In genomic region chr5:122320205-122320781, GRCm38 (mm10) we compare ENCODE assay signal across 14 mouse cellular contexts. TPM values are rescaled to one million over a fixed set of nuclear protein-coding genes. Genes with fewer than 3 reads are reported as not detected.
DNase-seq lines count a peak whose midpoint lies in the region; ATAC-seq and TF ChIP-seq lines count a peak whose summit lies in the region.
"Had no signal": no experiment of that assay in that cellular context is flagged by ENCODE, and none has a peak within 500 bp of the region (broad histone marks: within the 10 kb centered on the region; RNA-seq: fewer than 3 reads in every experiment).

No protein-coding gene starts in this region.

- no peaks in the 10 kb centered on the region for H3K27me3 ChIP-seq in intestine, postnatal 0 days (replicated peaks; ENCODE audit: control insufficient read depth, insufficient read depth, low read length)
- H3K27me3 ChIP-seq in intestine, embryonic 15.5 days (replicated peaks), result no peaks in the 10 kb centered on the region
- no peaks in the 10 kb centered on the region for H3K27me3 ChIP-seq in E14TG2a.4 (ENCODE audit: insufficient read depth, low read length)
- no peaks in the 10 kb centered on the region for H3K27me3 ChIP-seq in lung, postnatal 0 days (replicated peaks; ENCODE audit: insufficient read depth, low read length)
- H3K27me3 ChIP-seq in hindbrain, embryonic 14.5 days (ENCODE audit: control insufficient read depth, insufficient read depth, low read length), result no peaks in the 10 kb centered on the region
- H3K27me3 ChIP-seq: midbrain, embryonic 15.5 days; neural tube, embryonic 13.5 days had no signal

- ATAC-seq in intestine, postnatal 0 days, result no peak
- no peak for ATAC-seq in intestine, embryonic 15.5 days
- ATAC-seq in lung, postnatal 0 days, result 0 out of 2 replicates have a peak, but pooled peaks have one; percentile 26
- no peak for ATAC-seq in hindbrain, embryonic 14.5 days (ENCODE audit: low FRiP score)
- ATAC-seq: forebrain, embryonic 16.5 days; midbrain, embryonic 15.5 days had no signal

- H3K4me2 ChIP-seq in intestine, postnatal 0 days (replicated peaks; ENCODE audit: low read depth), result no peak overlapping the region
- no peak overlapping the region for H3K4me2 ChIP-seq in intestine, embryonic 15.5 days (replicated peaks)
- H3K4me2 ChIP-seq in lung, postnatal 0 days (replicated peaks; ENCODE audit: low read depth, low read length), result no peak overlapping the region
- no peak overlapping the region for H3K4me2 ChIP-seq in hindbrain, embryonic 14.5 days (replicated peaks)
- H3K4me2 ChIP-seq: midbrain, embryonic 15.5 days; neural tube, embryonic 13.5 days had no signal

- no peak for TF ChIP-seq CTCF in intestine, postnatal 0 days (IDR thresholded peaks at IDR 0.05; ENCODE audit: low read depth)
- TF ChIP-seq CTCF in E14TG2a.4 (conservative IDR thresholded peaks at IDR 0.05; ENCODE audit: low read length), result no peak
- no peak for TF ChIP-seq CTCF in lung, postnatal 0 days (IDR thresholded peaks at IDR 0.05)

- H3K4me1 ChIP-seq in intestine, postnatal 0 days (replicated peaks; ENCODE audit: control insufficient read depth, insufficient read depth, low read length), result no peaks in the 10 kb centered on the region
- no peaks in the 10 kb centered on the region for H3K4me1 ChIP-seq in intestine, embryonic 15.5 days (replicated peaks)
- peaks cover 78% of the 10 kb centered on the region for H3K4me1 ChIP-seq in E14TG2a.4 (replicated peaks; ENCODE audit: low read depth, low read length)
- no peaks in the 10 kb centered on the region for H3K4me1 ChIP-seq in lung, postnatal 0 days (ENCODE audit: insufficient read depth, low read depth, low read length)
- H3K4me1 ChIP-seq in hindbrain, embryonic 14.5 days (replicated peaks; ENCODE audit: control insufficient read depth, insufficient read depth, low read length), result no peaks in the 10 kb centered on the region
- H3K4me1 ChIP-seq: midbrain, embryonic 15.5 days; neural tube, embryonic 13.5 days had no signal

- DNase-seq in cerebellum, adult 9-10 months, result peak; percentile 18
- DNase-seq in cerebellum, postnatal 36 days, result no peak
- no peak for DNase-seq in lung, postnatal 0 days (ENCODE audit: low spot score)
- DNase-seq in adrenal gland, postnatal 14 days, result no peak
- no peak for DNase-seq in hindbrain, embryonic 14.5 days (ENCODE audit: low spot score)
- DNase-seq: embryo, embryonic 11 days; kidney, postnatal 14 days; right cerebral cortex, postnatal 14 days had no signal

- no peak overlapping the region for H3K9ac ChIP-seq in intestine, postnatal 0 days (ENCODE audit: low read depth, low read length)
- no peak overlapping the region for H3K9ac ChIP-seq in intestine, embryonic 15.5 days
- H3K9ac ChIP-seq in lung, postnatal 0 days (replicated peaks; ENCODE audit: low read depth), result no peak overlapping the region
- no peak overlapping the region for H3K9ac ChIP-seq in hindbrain, embryonic 14.5 days
- H3K9ac ChIP-seq: midbrain, embryonic 15.5 days; neural tube, embryonic 13.5 days had no signal

- peak overlapping the region; percentile 8; the same call in 1 of the 2 replicates for H3K27ac ChIP-seq in intestine, postnatal 0 days (ENCODE audit: low read depth, low read length)
- no peak overlapping the region for H3K27ac ChIP-seq in intestine, embryonic 15.5 days
- H3K27ac ChIP-seq in lung, postnatal 0 days (ENCODE audit: low read length), result peak overlapping the region; percentile 71
- H3K27ac ChIP-seq in hindbrain, embryonic 14.5 days, result no peak overlapping the region
- H3K27ac ChIP-seq: midbrain, embryonic 15.5 days; neural tube, embryonic 13.5 days had no signal

- H3K36me3 ChIP-seq in intestine, postnatal 0 days (ENCODE audit: control insufficient read depth, insufficient read depth), result peaks cover 60% of the 10 kb centered on the region
- peaks cover 15% of the 10 kb centered on the region for H3K36me3 ChIP-seq in intestine, embryonic 15.5 days
- peaks cover 80% of the 10 kb centered on the region for H3K36me3 ChIP-seq in E14TG2a.4 (ENCODE audit: insufficient read depth, low read length)
- no peaks in the 10 kb centered on the region; the same call in 1 of the 2 replicates for H3K36me3 ChIP-seq in lung, postnatal 0 days (ENCODE audit: insufficient read depth, low read length)
- peaks cover 45% of the 10 kb centered on the region for H3K36me3 ChIP-seq in hindbrain, embryonic 14.5 days (replicated peaks; ENCODE audit: control insufficient read depth, insufficient read depth)

- no peak overlapping the region for H3K4me3 ChIP-seq in intestine, postnatal 0 days (ENCODE audit: low read depth, low read length)
- no peak overlapping the region for H3K4me3 ChIP-seq in intestine, embryonic 15.5 days (replicated peaks)
- H3K4me3 ChIP-seq in E14TG2a.4 (replicated peaks; ENCODE audit: low read length), result peak overlapping the region; percentile 48
- no peak overlapping the region for H3K4me3 ChIP-seq in lung, postnatal 0 days (ENCODE audit: low read depth, low read length)
- no peak overlapping the region for H3K4me3 ChIP-seq in hindbrain, embryonic 14.5 days (replicated peaks; ENCODE audit: low read length)
- H3K4me3 ChIP-seq: midbrain, embryonic 15.5 days; neural tube, embryonic 13.5 days had no signal

- H3K9me3 ChIP-seq in intestine, postnatal 0 days (ENCODE audit: control insufficient read depth), result no peaks in the 10 kb centered on the region
- H3K9me3 ChIP-seq in intestine, embryonic 15.5 days, result no peaks in the 10 kb centered on the region
- H3K9me3 ChIP-seq in E14TG2a.4 (ENCODE audit: low read length), result no peaks in the 10 kb centered on the region
- no peaks in the 10 kb centered on the region for H3K9me3 ChIP-seq in lung, postnatal 0 days (ENCODE audit: low read length)
- H3K9me3 ChIP-seq in hindbrain, embryonic 14.5 days (ENCODE audit: control insufficient read depth, low read length), result no peaks in the 10 kb centered on the region
- H3K9me3 ChIP-seq: midbrain, embryonic 15.5 days; neural tube, embryonic 13.5 days had no signal

- TF ChIP-seq EP300 in lung, postnatal 0 days (IDR thresholded peaks at IDR 0.05), result no peak

- WGBS in intestine, postnatal 0 days, result 48% methylated on average over 12 of the region's 12 CpGs
- 47% methylated on average over 12 of the region's 12 CpGs for WGBS in intestine, embryonic 15.5 days
- WGBS in lung, postnatal 0 days, result 42% methylated on average over 12 of the region's 12 CpGs
- WGBS in hindbrain, embryonic 14.5 days, result 87% methylated on average over 12 of the region's 12 CpGs

RNA-seq across cellular contexts. Expression of gene Rad9b, which starts 33.7 kb away (rescaled TPM):
- 4.6 and 4.9 TPM in 2 replicates for polyA plus RNA-seq in intestine, postnatal 0 days (2015; fragmentation: Nextera tagmentation; extraction: Ambion mirVana)
- polyA plus RNA-seq in intestine, embryonic 15.5 days (2015; fragmentation: Nextera tagmentation; extraction: Ambion mirVana), result 8.6 and 9.2 TPM in 2 replicates
- 6.4 and 6.9 TPM in 2 replicates for polyA plus RNA-seq in lung, postnatal 0 days (2015; fragmentation: Nextera tagmentation; extraction: Ambion mirVana)
- total RNA-seq in adrenal gland, postnatal 14 days (2021), result 3.2 and 4.0 TPM in 2 replicates
- polyA plus RNA-seq in hindbrain, embryonic 14.5 days (2014; fragmentation: Nextera tagmentation; extraction: Ambion mirVana), result 15.5 and 16.2 TPM in 2 replicates

RNA-seq across cellular contexts. Expression of gene Vps29, which starts 33.9 kb away (rescaled TPM):
- polyA plus RNA-seq in intestine, postnatal 0 days (2015; fragmentation: Nextera tagmentation; extraction: Ambion mirVana), result 333 and 338 TPM in 2 replicates
- polyA plus RNA-seq in intestine, embryonic 15.5 days (2015; fragmentation: Nextera tagmentation; extraction: Ambion mirVana), result 268 and 278 TPM in 2 replicates
- 189 and 193 TPM in 2 replicates for polyA plus RNA-seq in lung, postnatal 0 days (2015; fragmentation: Nextera tagmentation; extraction: Ambion mirVana)
- 127 TPM in 2 replicates for total RNA-seq in adrenal gland, postnatal 14 days (2021)
- polyA plus RNA-seq in hindbrain, embryonic 14.5 days (2014; fragmentation: Nextera tagmentation; extraction: Ambion mirVana), result 342 and 352 TPM in 2 replicates

RNA-seq across cellular contexts. Expression of gene Pptc7, which starts 36.1 kb away (rescaled TPM):
- polyA plus RNA-seq in intestine, postnatal 0 days (2015; fragmentation: Nextera tagmentation; extraction: Ambion mirVana), result 13.0 and 13.6 TPM in 2 replicates
- polyA plus RNA-seq in intestine, embryonic 15.5 days (2015; fragmentation: Nextera tagmentation; extraction: Ambion mirVana), result 10.4 and 11.0 TPM in 2 replicates
- polyA plus RNA-seq in lung, postnatal 0 days (2015; fragmentation: Nextera tagmentation; extraction: Ambion mirVana), result 12.2 and 12.7 TPM in 2 replicates
- total RNA-seq in adrenal gland, postnatal 14 days (2021), result 42.4 and 44.7 TPM in 2 replicates
- 8.4 and 8.5 TPM in 2 replicates for polyA plus RNA-seq in hindbrain, embryonic 14.5 days (2014; fragmentation: Nextera tagmentation; extraction: Ambion mirVana)

RNA-seq across cellular contexts. Expression of gene Gpn3, which starts 51.4 kb away (rescaled TPM):
- polyA plus RNA-seq in intestine, postnatal 0 days (2015; fragmentation: Nextera tagmentation; extraction: Ambion mirVana), result 34.1 and 37.3 TPM in 2 replicates
- polyA plus RNA-seq in intestine, embryonic 15.5 days (2015; fragmentation: Nextera tagmentation; extraction: Ambion mirVana), result 62.9 and 67.2 TPM in 2 replicates
- polyA plus RNA-seq in lung, postnatal 0 days (2015; fragmentation: Nextera tagmentation; extraction: Ambion mirVana), result 61.2 and 69.2 TPM in 2 replicates
- total RNA-seq in adrenal gland, postnatal 14 days (2021), result 34.9 and 36.4 TPM in 2 replicates
- 38.9 and 42.0 TPM in 2 replicates for polyA plus RNA-seq in hindbrain, embryonic 14.5 days (2014; fragmentation: Nextera tagmentation; extraction: Ambion mirVana)

RNA-seq across cellular contexts. Expression of gene Fam216a, which starts 51.9 kb away (rescaled TPM):
- 15.1 and 15.9 TPM in 2 replicates for polyA plus RNA-seq in intestine, postnatal 0 days (2015; fragmentation: Nextera tagmentation; extraction: Ambion mirVana)
- polyA plus RNA-seq in intestine, embryonic 15.5 days (2015; fragmentation: Nextera tagmentation; extraction: Ambion mirVana), result 44.0 and 48.0 TPM in 2 replicates
- polyA plus RNA-seq in lung, postnatal 0 days (2015; fragmentation: Nextera tagmentation; extraction: Ambion mirVana), result 41.0 and 42.1 TPM in 2 replicates
- 29.7 and 34.7 TPM in 2 replicates for total RNA-seq in adrenal gland, postnatal 14 days (2021)
- polyA plus RNA-seq in hindbrain, embryonic 14.5 days (2014; fragmentation: Nextera tagmentation; extraction: Ambion mirVana), result 155 and 156 TPM in 2 replicates

Comparison
In these comparisons a context has a peak if more than half of its experiments do, and no peak if none do; other contexts are left out.
1. H3K27ac ChIP-seq: peak in intestine, postnatal 0 days (single experiment) and lung, postnatal 0 days (single experiment); none in intestine, embryonic 15.5 days (single experiment) and hindbrain, embryonic 14.5 days (single experiment).